Mouse (Mus musculus): Measurements from ENCODE around the gene Adgra1.

GRCm38 (mm10) chr7:139916345-139916744, 82.4 kb downstream of the Adgra1 start:
- TF ChIP-seq POLR2A (IDR thresholded peaks at IDR 0.05; ENCODE audit: borderline replicate concordance, insufficient read depth, low read length) (no peak), CTCF (IDR thresholded peaks at IDR 0.05; ENCODE audit: borderline replicate concordance, insufficient read depth, low read depth, low read length) (peak; percentile 35; the same call in 1 of the 2 replicates)

All from cerebellum, adult 2 months (tissue).